Mouse (Mus musculus) adrenal gland, adult 18-20 months (tissue): ENCODE results near the gene Bend6. TPM values are rescaled to one million over a fixed set of nuclear protein-coding genes. Genes with fewer than 3 reads are reported as not detected.

Experiments
- DNase-seq, 2 experiments: peaks; one replicate each; pipeline ENCODE4 v3.0.0; 2021 to 2022; ENCODE audit warnings: low spot score in 2 of 2
- long read RNA-seq, 2 experiments: library from polyadenylated mRNA; stranded (forward); transcript quantifications; one replicate each; pipeline ENCODE4 v2.0.0; 2021
- total RNA-seq, 2 experiments: library from RNA; stranded (reverse); gene quantifications; 1 replicate in 1 of 2; 2 replicates in 1 of 2; pipeline ENCODE4 v1.2.3; 2021

The Bend6 gene
- 1 to 10 TPM in 1 of 2 experiments, under 1 TPM in 1; 0.83 to 1.2 TPM for total RNA-seq
- long read RNA-seq, experiment 1, partial matches to known transcripts: 0 of 3 reads
- long read RNA-seq, experiment 1, other reads (novel, unspliced or antisense): 1 of 3 reads
- long read RNA-seq, experiment 2: 0 reads

DNA sequence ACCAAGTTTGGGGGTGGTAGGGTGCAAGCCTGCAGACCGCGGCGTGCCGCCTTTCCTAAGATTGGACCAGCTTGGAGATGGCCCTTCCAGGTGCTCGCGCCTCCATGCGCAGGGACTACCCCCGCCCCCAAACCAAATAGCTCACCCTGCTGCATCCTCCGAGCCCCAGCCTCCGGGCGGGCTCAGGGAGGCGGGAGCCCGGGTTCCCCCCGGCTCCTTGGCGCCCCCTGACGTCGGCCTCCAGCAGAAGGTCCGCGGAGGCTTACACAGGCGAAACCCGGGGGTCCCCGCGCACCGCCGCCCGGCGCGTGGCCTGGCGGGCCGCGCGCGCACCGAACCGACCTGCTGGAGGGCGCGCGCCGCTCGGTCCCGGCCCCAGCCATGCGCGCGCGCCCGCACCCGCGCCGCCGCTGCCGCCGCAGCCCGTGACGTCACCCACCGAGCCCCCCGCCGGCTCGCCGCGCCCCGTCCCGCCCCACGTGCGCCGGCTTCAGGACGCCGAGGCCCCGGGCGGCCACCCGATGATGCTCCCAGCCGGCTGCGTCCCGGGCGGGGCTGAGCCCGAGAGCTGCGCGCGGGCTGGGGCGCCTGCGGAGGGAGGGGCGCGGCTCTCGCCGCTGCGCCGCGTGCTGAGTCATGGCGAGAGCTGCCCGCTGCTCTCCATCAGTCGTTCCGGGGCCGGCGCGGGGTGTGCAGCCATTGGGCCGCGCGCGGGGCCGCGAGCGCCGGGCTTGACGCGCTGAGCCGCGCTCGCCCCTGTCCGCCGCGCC is at the start of gene Bend6:
TSS of gene Bend6 (minus strand) at position 396 of the 770 bp plus-strand sequence.
- peak; percentile 57 to 62 for DNase-seq

DNA sequence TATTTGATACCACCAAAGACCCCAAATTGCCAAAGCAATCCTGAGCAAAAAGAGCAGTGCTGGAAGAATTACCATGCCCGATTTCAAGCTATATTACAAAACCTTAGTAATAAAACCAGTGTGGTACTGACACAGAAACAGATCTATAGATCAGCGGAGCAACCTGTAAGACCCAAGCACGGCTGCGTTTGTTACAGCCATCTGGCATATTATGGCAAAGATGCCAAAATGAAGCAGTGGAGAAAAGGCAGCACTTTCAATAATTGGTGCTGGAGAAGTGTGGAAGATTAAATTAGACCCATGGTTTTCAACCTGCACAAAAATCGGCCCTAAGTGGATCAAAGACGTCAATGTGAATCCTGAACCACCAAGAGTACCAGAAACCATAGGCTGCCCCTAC is 48.0 kb upstream of the Bend6 start:
- no peak for DNase-seq

DNA sequence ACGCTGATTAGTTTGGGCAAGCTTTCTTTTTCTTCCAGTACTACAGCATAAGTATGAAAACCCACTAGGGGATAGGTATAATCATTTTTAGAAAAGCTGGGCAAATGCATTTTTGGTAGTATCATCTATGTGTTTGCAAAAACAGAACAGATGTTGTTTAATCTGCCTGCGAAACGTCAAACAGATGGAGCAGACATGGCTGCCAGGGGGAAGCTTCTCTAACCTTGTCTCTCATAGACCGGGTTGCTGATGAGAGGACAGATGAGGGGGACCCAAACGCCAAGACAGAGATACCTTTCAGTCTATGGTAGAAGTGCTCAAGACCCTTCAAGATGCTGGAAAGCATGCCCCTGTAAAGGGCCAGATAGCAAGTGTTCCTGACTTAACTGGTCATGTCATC is 40.9 kb upstream of the Bend6 start:
- DNase-seq: no peak

DNA sequence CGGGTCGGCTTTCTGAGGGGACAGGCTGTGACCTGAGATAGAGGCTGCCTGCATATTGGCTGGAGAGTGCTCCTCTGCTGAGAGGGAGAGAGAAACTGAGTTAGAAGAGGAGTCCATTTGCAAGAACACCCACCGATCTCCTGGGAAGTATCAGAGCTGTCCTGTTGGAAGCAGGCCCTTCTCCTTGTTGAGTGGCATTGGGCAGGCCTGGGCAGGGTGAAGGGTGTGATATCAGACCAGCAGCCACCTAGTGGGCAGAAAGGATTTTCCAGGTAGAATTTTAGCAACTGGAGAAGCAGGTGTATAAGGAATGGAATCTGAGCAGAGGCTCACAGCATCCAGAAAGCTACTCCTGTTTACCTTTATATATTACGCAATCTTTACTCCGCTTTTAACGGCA is 40.2 kb upstream of the Bend6 start:
- DNase-seq: no peak

DNA sequence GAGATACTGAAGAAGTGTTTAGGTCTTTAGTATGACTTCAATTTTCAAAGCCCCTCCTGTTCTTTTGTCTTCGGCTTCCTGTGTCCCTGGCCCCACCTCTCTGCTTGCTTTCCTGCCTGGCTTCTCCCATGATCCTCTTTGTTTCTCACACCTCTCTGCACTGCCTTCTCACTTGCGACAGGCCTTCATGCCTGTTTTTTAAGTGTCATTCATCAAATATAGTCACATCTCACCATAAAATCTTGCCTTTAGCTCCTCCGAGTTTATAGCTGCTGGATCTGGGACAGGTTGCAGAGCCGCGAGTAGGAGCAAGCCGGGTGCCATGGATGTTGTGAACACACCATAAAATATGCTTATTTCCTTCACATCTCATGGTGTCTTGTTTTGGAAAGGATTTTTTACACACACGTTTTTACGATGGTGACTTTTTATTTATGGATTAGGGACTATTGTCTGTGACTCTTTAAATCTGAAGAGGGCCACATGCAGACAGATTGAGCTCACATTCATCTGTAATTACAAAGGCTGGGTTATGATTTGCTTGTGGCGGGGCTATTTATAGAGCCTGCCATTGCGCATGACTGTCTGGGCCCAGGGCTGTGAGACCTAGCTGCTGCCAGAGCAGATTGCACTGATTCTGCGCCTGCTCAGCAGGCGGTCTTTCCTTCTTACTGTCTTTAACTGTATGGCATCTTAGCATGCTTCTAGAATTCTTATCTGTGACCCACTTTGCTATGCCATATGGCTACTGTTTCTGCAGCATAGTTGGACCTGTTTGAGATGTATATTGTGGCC is 39.2 kb upstream of the Bend6 start:
- DNase-seq: no peak

DNA sequence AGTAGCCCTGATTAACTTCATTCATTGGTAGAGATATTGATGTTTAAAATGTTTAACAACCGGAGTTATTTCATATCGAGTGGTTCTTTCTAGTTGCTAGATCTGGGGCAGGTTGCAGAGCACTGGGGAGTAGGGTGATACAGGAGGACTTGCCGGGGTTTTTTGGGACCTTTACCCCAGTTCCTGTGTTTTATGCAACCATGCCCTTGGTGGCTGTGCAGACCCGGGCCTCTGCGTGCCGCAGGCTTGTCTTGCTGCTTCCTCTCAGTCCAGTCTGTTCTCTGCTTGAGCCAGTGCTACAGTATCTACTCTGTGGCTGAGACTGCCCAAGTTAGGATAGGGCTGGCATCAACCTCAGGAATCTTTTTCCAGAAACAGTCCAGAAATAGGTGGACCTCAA is 38.1 kb upstream of the Bend6 start:
- DNase-seq: no peak

DNA sequence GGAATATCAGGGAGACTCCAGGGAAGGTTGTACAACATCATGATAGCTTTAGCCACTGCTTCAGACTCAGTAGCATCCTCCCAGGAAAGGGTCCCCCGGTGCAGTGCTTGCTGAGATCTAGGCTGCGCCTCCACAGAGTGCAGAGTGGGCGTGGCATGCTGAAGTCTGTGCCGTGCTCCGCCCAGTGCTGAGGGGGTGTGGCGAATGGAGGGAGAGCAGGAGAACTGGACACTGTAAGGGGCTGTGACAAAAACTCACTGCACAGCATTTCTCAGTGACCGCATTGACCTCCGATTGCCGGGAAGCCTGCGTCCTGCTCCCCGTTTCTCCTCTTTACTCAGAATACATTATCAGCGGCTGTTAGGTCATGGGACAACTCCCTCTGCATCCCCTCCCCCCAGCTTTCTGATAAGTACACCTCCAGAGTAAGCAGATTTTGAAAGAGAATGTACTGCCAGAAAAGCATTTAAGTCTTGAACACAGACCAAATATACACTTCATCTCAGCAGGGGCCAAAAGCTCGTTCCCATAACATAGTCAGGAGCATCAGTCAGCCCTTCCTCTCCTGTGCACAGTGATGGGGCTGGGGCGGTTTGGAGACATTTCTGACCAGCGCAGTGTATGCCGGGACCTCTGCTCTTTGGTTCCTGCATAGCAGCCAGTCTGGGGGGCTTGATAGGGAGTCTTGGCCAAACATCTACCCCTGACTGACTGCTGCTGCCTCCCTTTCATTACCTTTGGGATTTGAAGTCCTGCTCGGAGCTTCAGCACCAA is 37.5 kb upstream of the Bend6 start:
- peak; percentile 16 to 36 for DNase-seq

DNA sequence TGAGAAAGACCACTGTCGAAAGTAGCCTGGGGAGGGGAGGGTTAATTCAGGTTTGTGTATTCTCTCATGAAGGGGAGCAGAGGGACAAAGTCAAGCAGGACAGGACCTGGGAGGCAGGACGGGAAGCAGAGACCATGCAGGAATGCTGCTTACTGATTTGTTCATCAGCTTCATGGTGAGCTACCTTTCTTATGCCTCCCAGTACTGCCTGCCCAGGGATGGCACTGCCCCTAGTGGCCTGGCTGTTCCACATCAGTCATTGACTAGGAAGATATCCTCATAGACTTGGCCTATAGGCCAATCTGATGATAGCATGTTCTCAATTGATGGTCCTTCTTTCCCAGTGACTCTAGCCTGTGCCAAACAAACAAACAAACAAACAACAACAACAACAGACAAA is 36.3 kb upstream of the Bend6 start:
- DNase-seq: no peak

DNA sequence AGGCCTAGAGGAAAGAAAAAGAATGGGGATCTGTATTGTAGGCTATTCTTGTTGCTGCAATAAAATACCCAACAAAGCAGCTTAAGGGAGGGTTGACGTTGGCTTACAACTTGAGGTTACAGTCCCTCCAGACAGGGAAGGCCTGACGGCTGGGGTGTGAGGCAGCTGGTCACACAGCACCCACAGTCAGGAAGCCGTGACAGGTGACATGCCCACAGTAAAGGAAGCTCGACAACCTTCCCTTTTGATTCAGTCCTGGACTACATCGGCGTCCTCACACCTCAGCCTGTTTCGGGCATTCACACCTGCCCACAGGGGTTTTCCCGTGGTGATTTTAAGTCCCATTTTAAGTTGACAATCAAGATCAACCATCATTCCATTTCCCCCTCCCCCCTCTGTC is 35.0 kb upstream of the Bend6 start:
- no peak for DNase-seq

DNA sequence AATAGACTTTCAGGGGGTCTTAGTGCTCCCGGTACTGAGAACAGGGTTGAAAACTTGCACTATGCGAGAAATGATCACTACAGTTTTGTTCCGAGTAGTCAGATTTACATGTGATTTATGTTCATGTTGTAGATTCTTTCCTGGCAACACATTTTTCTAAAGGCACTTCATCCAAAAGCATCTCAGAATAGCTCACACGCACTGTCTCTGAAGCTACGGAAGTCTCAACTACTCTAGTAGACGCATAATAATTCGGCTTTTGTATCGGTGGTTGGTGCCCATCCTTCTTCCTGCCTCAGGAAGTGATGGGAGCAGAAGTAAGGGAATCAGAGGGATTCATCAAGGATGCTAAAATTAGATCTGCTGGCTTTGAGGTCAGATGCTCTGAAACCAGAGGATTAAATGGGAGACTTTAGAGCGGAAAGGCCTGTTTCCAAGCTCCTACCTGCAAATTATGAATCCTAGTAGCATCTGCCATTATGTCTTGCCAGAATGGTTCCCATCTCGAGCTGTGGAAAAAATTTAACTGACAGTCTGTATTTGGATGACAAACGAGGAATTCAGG is 32.8 kb upstream of the Bend6 start:
- no peak for DNase-seq

DNA sequence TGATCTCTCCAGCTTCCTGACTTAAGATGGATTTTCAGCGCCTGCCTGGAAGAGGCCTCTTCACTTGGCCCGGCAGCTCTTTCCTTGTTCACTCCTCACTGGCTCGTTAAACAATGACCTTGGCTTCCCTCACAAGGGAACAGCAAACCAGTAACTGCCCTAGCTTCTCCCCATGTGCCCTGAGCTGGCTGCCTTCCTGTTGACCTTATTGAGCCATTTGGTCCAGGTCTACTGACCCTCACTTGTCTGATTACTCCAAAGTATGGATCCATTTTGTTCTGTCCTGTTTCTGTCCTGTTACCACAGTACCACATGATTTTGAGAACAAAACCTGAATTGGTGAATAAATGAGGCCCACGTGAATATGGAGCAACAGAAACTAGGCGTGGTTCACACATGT is 32.2 kb upstream of the Bend6 start:
- DNase-seq: no peak

DNA sequence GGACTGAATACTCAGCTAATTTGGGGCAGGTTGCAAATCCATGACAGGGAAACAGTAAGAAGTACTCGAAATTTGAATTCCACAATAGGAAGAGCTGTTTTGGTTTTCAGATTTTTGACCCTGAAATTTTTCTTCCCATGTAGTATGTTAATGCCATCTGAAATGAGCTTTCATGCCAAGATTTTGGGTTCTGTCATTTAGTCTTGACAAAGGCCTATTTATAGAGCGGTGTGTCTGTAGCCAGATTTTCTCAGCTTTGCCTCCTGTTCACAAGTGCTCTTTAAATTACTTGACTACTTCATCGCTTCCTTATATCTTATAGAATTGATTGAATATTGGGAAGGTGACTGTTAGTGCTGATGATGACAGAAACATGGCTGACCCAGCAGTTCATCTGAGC is 28.3 kb upstream of the Bend6 start:
- no peak for DNase-seq

DNA sequence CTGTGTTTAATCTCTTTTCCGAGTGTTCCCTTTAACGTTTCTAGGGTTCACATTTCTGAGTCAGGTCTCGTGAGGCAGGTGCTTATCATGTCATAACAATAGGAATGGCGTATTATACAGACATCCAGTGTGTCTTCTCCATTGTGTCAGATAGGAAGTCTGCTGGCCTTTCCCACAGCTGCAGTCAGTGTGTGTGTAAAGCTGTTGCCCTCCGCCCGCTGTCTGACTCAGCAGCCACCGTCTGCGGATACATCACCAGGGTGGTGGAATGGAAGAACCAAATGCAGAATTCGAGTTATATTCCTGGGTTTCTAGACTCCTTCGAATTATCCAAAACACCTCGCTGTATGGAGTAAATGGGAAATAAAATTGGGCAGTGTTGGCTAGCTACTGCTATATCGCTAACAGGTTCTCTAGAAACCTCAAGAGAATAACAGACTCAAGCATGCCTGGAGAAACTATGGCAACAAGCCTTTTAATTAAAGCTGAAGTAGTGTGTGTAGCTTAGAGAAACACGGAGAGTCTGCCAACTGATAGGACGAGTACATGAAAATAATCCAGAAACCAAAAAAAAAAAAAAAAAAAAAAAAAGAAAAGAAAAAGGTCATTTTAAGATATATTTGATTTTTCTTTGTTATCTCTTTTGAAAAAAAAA is 25.4 kb upstream of the Bend6 start:
- DNase-seq: no peak

DNA sequence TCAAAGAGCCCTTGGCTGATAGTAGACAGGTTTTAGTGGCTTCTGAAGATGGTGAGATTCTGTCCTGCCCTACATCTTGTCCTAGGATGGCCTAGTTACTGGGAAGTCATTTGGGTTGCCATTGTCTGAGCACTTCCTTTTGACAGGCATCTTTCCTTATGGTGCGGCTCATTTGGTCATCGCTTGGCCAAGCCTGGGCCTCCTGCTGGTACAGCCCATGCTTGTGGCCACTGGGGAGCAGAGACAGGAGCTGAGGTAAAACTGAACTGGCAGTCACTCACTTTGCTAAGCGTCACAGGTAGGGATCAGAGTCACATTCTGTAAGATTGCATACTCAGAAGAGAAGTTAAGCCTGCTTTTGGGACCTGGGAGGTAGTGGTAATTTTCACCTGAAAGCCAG is 24.6 kb upstream of the Bend6 start:
- DNase-seq: no peak

DNA sequence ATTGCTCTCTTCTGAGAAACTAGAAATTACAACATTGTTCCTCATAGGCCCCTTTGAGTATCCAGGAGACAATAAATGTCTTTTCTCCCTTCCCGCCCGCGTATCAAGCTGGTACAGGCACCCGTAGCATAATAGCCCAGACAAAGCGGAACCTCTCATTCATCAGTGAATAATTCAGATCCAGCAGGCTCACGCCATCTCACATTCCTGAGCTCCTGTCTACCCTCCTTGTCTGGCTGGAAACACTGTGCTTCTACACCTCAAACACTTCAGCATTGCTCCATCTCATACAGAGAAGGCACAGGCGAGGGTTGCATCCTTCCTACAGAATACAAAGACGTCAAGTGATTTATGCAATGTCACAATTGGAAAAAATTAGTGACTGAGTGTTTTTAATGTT is 24.2 kb upstream of the Bend6 start:
- DNase-seq: no peak

DNA sequence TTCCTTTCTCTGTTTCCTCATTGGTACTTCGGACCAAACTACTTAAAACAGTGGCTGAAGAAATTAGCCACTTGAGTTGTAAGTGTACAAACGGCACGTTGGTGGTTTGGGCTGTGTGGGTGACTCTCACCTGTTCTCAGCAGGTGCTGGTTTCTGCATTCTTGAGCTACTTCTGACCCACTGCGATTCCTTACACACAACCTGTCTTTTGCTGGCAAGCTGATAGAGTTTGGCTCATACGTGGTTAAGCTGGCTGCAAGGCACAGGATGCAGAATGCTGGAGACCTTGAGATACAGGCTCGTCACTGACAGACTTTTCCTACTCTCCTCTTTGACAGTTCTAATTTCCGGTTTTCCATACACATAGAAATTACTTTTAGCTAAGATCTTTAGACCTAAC is 19.9 kb upstream of the Bend6 start:
- DNase-seq: no peak

DNA sequence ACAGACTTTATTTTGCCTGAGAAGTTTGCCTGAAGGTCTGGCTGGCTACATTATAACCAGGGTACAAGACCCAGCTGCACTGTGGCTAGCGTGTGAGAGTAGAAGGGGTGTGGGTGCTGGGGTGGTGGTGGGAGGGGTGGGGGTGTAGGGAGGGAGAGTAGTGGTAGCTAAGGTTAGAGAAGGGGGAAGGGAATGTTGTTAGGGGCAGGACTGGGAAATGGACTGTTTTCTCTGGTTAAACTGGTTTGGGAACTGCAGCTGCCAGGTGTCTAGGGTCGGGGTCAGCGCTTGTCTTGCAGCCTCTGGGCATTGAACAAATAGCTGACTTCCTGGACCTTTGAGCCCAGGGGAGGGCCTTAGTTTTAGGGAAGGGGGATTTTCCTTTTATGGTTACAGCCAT is 17.7 kb upstream of the Bend6 start:
- DNase-seq: no peak

DNA sequence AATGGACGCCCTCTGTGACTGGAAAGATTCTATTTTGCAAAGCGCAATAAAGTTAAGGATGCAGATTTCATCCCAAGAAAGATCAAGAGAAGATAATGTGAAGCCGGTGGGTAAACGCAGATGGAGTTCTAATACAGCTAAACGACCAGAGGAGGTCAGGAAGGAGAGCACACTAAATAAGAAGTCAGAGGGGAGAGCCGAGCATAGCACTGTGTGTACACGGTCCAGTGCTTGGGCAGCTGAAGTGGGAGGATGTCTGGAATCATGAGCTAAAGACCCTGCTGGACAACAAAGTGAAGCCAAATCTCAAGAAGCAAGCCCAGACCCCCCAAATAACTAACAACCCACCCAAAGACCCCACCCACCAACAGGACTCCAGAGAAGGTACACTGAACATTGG is 15.4 kb upstream of the Bend6 start:
- no peak for DNase-seq

DNA sequence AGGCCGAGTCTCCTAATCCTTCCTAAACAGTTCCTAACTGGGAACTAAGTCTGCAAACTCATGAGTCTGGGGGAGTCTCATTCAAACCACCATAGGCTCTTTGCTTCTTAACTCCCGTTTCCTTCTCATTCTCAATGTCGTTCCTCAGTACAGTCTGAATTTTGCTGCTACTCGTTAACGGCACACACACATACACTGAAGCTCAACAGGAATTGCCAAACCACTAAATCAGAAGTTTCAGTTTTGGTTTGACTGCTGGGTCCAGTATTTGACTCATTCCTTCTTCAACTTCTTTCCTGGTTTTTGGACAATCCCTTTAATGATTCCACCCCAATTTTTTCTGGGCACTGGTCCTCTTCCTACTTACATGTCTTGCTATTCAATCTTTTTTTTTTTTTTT is 8.9 kb upstream of the Bend6 start:
- DNase-seq: no peak

DNA sequence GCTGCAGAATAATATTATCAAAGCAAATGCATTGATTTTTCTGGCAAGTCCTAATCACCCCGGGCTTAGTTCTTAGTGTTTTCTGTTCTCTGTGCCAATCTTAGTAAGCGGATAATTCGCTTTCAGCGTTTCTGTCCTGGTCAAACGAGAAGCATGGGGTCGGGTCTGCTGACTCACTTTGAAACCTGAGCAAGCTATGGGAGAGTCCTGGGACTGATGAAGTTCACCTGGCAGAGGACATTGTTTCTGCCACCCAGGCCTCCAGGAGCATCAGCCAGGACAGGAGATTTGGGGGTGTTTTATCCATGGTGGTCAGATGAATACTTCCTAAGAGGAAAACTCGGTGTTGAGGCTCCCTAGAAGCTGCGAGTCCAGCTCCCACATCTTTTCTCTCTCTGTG is 4.0 kb upstream of the Bend6 start:
- DNase-seq: no peak
